Mouse (Mus musculus) liver, postnatal 0 days (tissue): ENCODE measurements around the gene Hes6. TPM values are rescaled to one million over a fixed set of nuclear protein-coding genes. Genes with fewer than 3 reads are reported as not detected.

Experiments
- ATAC-seq: fragments of 200-750 bp; cut with Nextera tagmentation; 2 replicates; pipeline ENCODE4 v1.8.0; 2017; ENCODE audit warnings: mild to moderate bottlenecking, moderate library complexity
- DNase-seq: peaks from one replicate; pipeline ENCODE4 v3.0.0-alpha.2; 2016
- H3K27ac ChIP-seq: fragments of 300-500 bp; sonication (generic); 2 replicates; pipeline ENCODE4 v1.5.1; 2014; ENCODE audit warnings: antibody characterized with exemption, moderate library complexity, mild to moderate bottlenecking, low read depth
- H3K27me3 ChIP-seq: fragments of 300-500 bp; sonication (generic); 2 replicates; pipeline ENCODE4 v1.6.1; 2014; ENCODE audit warnings: low read length, control low read depth, mixed read lengths; ENCODE audit not compliant: insufficient read depth
- H3K36me3 ChIP-seq: fragments of 300-500 bp; sonication (generic); replicated peaks from 2 replicates; pipeline ENCODE4 v1.6.1; 2014; ENCODE audit warnings: mild to moderate bottlenecking, control low read depth, low read length, moderate library complexity, mixed read lengths; ENCODE audit not compliant: insufficient read depth
- H3K4me1 ChIP-seq: fragments of 300-500 bp; sonication (generic); 2 replicates; pipeline ENCODE4 v1.6.1; 2014; ENCODE audit warnings: antibody characterized with exemption, mild to moderate bottlenecking, control low read depth; ENCODE audit not compliant: insufficient read depth
- H3K4me2 ChIP-seq: fragments of 300-500 bp; sonication (generic); 2 replicates; pipeline ENCODE4 v1.6.1; 2014; ENCODE audit warnings: low read depth, mild to moderate bottlenecking, low read length, moderate library complexity, mixed read lengths
- H3K4me3 ChIP-seq: fragments of 300-500 bp; sonication (generic); 2 replicates; pipeline ENCODE4 v1.5.1; 2014; ENCODE audit warnings: low read depth, low read length
- H3K9ac ChIP-seq: fragments of 300-500 bp; sonication (generic); replicated peaks from 2 replicates; pipeline ENCODE4 v1.6.1; 2014; ENCODE audit warnings: mild to moderate bottlenecking, moderate library complexity
- H3K9me3 ChIP-seq: fragments of 300-500 bp; sonication (generic); 2 replicates; pipeline ENCODE4 v1.6.1; 2016; ENCODE audit warnings: mild to moderate bottlenecking, control low read depth, low read length, mixed read lengths
- CTCF ChIP-seq: sonication (generic); IDR thresholded peaks from 2 replicates; pipeline ENCODE4 v1.5.1; 2016; ENCODE audit warnings: antibody characterized with exemption, low read depth
- EP300 ChIP-seq: IDR thresholded peaks from 2 replicates; pipeline ENCODE4 v1.6.1; 2016; ENCODE audit warnings: antibody characterized with exemption, low read depth, mild to moderate bottlenecking
- WGBS: fragments of 180-500 bp; shearing (Covaris S2); extraction: QIAGEN DNeasy Blood & Tissue Kit; methylation state at CpG from one replicate; pipeline ENCODE4 v1.1.7; 2014; ENCODE audit not compliant: insufficient replicate concordance; 5-methylcytosine and 5-hydroxymethylcytosine counted together
- polyA plus RNA-seq: library from polyadenylated mRNA; unstranded; fragments of >200 nt; fragmentation: Nextera tagmentation; extraction: Ambion mirVana; gene quantifications from 2 replicates; pipeline ENCODE4 v1.2.1, GENCODE M21; 2015

Hes6 gene
- polyA plus RNA-seq, 1 experiment from 2014 or later = 35.0 TPM

DNA sequence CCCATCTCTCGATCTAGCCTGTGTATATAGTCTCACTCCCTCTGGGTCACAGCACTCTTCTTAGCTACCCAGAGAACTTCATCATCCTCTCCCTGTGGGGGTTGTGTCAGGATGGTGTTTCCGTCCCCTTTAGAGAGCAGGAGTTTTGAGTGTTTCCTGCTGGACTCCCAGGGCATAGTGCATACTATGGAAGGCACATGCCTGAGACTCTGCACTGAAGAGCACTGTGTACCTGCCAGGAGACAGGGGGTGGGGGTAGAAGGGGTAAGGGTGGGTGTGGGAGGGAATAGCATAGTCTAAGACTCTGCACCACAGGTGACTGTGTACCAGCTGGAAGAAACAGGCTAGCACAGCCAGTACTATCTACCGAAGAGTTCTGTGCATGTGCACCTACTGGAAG is 40.5 kb upstream of the Hes6 start:
- WGBS = 50% methylated on average over 3 of the region's 3 CpGs
- no peak for TF ChIP-seq EP300
- no peak for TF ChIP-seq CTCF
- Histone ChIP-seq H3K9ac (peak overlapping the region; percentile 48), H3K9me3 (no peaks in the 10 kb centered on the region), H3K4me3 (no peak overlapping the region), H3K27ac (peak overlapping the region; percentile 95), H3K27me3 (no peaks in the 10 kb centered on the region), H3K4me2 (peak overlapping the region; percentile 24), H3K4me1 (peaks cover 67% of the 10 kb centered on the region), H3K36me3 (peaks cover 9% of the 10 kb centered on the region)
- DNase-seq (no peak), ATAC-seq (no peak)

- peak overlapping the region; percentile 95 for H3K27ac ChIP-seq
- peaks cover 13% of the 10 kb centered on the region for H3K36me3 ChIP-seq
- no peaks in the 10 kb centered on the region for H3K27me3 ChIP-seq
- peak overlapping the region; percentile 48 for H3K9ac ChIP-seq
- H3K4me1 ChIP-seq = peaks cover 71% of the 10 kb centered on the region
- H3K9me3 ChIP-seq = no peaks in the 10 kb centered on the region
- H3K4me2 ChIP-seq = peak overlapping the region; percentile 24
- ATAC-seq (peak; percentile 12; the same call in 1 of the 2 replicates), DNase-seq (peak; percentile 59)
- no peak overlapping the region for H3K4me3 ChIP-seq
- WGBS = 57% methylated on average over 9 of the region's 9 CpGs
- no peak for TF ChIP-seq EP300
- no peak for TF ChIP-seq CTCF
Observed at GRCm38 (mm10) chr1:91453932-91454331, 40.1 kb upstream of the Hes6 start.

DNA sequence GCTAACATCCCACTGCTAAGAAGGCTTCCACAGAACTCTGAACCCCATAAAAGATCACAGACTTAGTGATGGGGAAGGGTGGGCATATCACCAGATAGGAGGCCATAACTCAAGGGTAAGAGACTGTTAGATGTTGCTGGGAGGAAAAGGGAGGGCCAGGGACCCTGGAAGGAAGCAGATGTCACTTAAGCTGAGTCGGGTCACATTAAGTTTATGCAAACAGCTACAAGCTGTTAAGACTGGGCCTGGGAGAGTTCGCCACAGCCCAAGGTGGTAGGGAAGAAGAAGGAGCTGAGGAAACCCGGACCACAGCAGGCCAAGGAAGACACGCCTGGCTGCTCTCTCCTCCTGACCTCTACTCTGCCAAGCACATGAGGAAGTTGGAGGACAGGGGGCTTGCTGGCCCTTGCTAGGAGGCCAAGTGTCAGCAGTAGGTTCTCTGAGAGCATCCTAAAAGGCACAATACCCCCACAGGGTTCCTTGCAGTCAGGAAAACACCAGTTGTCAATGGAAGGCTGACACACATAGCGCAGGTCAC is 37.8 kb upstream of the Hes6 start:
- WGBS = 50% methylated on average over 5 of the region's 5 CpGs
- TF ChIP-seq EP300 = no peak
- no peak for TF ChIP-seq CTCF
- no peak overlapping the region for H3K4me2 ChIP-seq
- no peaks in the 10 kb centered on the region; the same call in 1 of the 2 replicates for H3K9me3 ChIP-seq
- peaks cover 56% of the 10 kb centered on the region for H3K4me1 ChIP-seq
- H3K4me3 ChIP-seq = no peak overlapping the region
- no peak for ATAC-seq
- peaks cover 29% of the 10 kb centered on the region for H3K36me3 ChIP-seq
- H3K27ac ChIP-seq = peak overlapping the region; percentile 7; the same call in 1 of the 2 replicates
- DNase-seq = no peak
- H3K27me3 ChIP-seq = no peaks in the 10 kb centered on the region
- H3K9ac ChIP-seq = no peak overlapping the region

DNA sequence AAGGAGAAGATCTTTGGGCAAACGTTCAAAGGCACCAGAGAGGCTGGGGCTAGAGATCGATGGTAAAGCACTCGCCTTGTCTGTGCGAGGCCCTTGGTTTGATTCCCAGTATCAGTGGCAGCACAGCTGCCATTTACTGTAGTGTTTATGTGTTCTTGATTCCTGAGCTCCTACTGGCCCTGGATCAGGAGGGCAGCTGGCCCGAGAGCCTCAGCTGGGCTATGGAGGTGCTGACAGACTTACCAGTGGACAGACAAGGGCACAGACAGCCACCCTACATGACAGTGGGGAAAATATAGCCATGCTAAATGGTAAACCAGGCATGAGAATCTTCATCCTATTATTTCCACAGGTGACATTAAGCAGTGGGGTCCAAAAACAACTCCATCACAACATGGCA is 37.0 kb upstream of the Hes6 start:
- no peaks in the 10 kb centered on the region; the same call in 1 of the 2 replicates for H3K9me3 ChIP-seq
- TF ChIP-seq EP300 = no peak
- TF ChIP-seq CTCF = no peak
- ATAC-seq = no peak
- no peak overlapping the region for H3K4me2 ChIP-seq
- 76% methylated on average over 5 of the region's 5 CpGs for WGBS
- H3K4me1 ChIP-seq = peaks cover 51% of the 10 kb centered on the region
- peaks cover 29% of the 10 kb centered on the region for H3K36me3 ChIP-seq
- no peaks in the 10 kb centered on the region for H3K27me3 ChIP-seq
- DNase-seq = no peak
- H3K9ac ChIP-seq = no peak overlapping the region
- H3K4me3 ChIP-seq = no peak overlapping the region
- no peak overlapping the region for H3K27ac ChIP-seq

GRCm38 (mm10) chr1:91448688-91449087 is 34.9 kb upstream of the Hes6 start:
- ATAC-seq (no peak), DNase-seq (no peak)
- TF ChIP-seq CTCF = no peak
- no peak for TF ChIP-seq EP300
- Histone ChIP-seq H3K4me3 (no peak overlapping the region), H3K9me3 (no peaks in the 10 kb centered on the region; the same call in 1 of the 2 replicates), H3K27ac (no peak overlapping the region), H3K4me2 (no peak overlapping the region), H3K36me3 (peaks cover 44% of the 10 kb centered on the region), H3K27me3 (no peaks in the 10 kb centered on the region), H3K4me1 (peaks cover 46% of the 10 kb centered on the region), H3K9ac (no peak overlapping the region)
- WGBS = 76% methylated on average over 10 of the region's 10 CpGs

DNA sequence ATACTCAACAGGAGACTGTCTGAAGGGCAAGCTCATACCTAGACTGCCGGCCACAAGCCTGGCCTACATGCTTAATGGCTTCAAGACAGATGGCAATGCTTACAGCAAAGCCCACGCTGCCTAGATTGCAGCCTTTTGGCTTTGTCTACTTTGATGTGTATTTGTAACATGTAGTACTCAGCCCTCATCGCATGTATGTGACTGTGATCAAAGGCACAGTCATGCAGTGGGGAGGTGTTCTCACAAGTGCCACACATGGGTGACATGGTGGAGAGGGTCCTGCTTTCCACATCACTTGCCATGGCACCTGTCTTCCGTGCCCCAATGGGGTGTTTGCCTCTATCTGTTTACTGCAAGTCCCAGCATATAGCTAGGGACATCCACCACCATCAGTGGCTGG is 32.7 kb upstream of the Hes6 start:
- Histone ChIP-seq H3K36me3 (peaks cover 50% of the 10 kb centered on the region), H3K27ac (peak overlapping the region; percentile 90)

More for the DNA sequence above, 32.7 kb upstream of the Hes6 start:
- Histone ChIP-seq H3K27me3 (no peaks in the 10 kb centered on the region), H3K4me1 (peaks cover 38% of the 10 kb centered on the region), H3K4me3 (no peak overlapping the region), H3K4me2 (no peak overlapping the region), H3K9me3 (no peaks in the 10 kb centered on the region; the same call in 1 of the 2 replicates), H3K9ac (0 out of 2 replicates have a peak overlapping the region, but pooled peaks have one; percentile 3)
- WGBS = 83% methylated on average over 4 of the region's 4 CpGs
- DNase-seq (no peak), ATAC-seq (no peak)
- TF ChIP-seq CTCF = no peak
- TF ChIP-seq EP300 = no peak
